Mouse (Mus musculus): ENCODE results near the gene Mcidas. TPM values are rescaled to one million over a fixed set of nuclear protein-coding genes. Genes with fewer than 3 reads are reported as not detected.

Mcidas gene
- polyA plus RNA-seq, 1 experiment, result 0.02 TPM

DNA sequence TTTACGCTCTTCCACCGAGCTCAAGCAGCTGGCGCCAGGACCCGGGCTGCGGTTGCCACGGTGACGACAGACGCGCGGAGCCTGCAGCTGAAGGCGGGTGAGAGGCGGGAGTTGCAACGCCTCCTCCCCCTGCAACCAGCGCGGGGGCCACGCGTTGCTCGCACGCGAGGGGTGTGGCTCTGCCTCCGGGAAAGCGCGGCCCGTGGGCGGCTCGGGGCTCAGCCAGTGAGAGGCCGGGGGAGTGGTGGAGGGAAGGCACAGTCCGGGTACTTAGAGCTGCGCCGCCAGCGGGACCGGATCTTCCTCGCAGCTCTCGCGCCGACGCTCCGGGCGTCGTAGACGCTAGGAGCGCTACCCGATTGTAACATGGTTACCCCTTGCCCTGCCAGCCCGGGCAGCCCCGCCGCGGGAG, 6.1 kb upstream of the Mcidas start, which contains the start of gene Ccno:
TSS of gene Ccno (plus strand) at position 271 of the 412 bp plus-strand sequence.
- Histone ChIP-seq H3ac (ENCODE audit: control insufficient read depth, insufficient read length, low read depth) (peak within 1 kb of the TSS; percentile 63), H3K79me2 (ENCODE audit: control insufficient read depth, insufficient read depth) (no peaks in the 10 kb centered on the region), H3K36me3 (ENCODE audit: control insufficient read depth, insufficient read depth) (no peaks in the 10 kb centered on the region), H3K27me3 (ENCODE audit: control insufficient read depth, insufficient read depth, insufficient read length) (no peaks in the 10 kb centered on the region), H3K79me3 (ENCODE audit: low read depth) (no peaks in the 10 kb centered on the region), H3K4me3 (ENCODE audit: insufficient read depth, poor library complexity, severe bottlenecking) (peak within 1 kb of the TSS; percentile 30)
- TF ChIP-seq CTCF (IDR thresholded peaks at IDR 0.05; ENCODE audit: control insufficient read depth, insufficient read depth, insufficient read length), result no peak
- TF ChIP-seq MYOG (IDR thresholded peaks at IDR 0.05; ENCODE audit: control insufficient read depth, extremely low read depth, insufficient read length), result no peak
- TF ChIP-seq MAX (IDR thresholded peaks at IDR 0.05), result no peak
- TF ChIP-seq FOSL1 (IDR thresholded peaks at IDR 0.05; ENCODE audit: insufficient read depth, low read length, poor library complexity, severe bottlenecking), result no peak
- TF ChIP-seq USF1 (IDR thresholded peaks at IDR 0.05; ENCODE audit: low read depth), result no peak
- TF ChIP-seq CEBPB (IDR thresholded peaks at IDR 0.05; ENCODE audit: low read depth), result no peak
- no peak for TF ChIP-seq MYOD1 (IDR thresholded peaks at IDR 0.05; ENCODE audit: control insufficient read depth, insufficient read length, low read depth)

DNA sequence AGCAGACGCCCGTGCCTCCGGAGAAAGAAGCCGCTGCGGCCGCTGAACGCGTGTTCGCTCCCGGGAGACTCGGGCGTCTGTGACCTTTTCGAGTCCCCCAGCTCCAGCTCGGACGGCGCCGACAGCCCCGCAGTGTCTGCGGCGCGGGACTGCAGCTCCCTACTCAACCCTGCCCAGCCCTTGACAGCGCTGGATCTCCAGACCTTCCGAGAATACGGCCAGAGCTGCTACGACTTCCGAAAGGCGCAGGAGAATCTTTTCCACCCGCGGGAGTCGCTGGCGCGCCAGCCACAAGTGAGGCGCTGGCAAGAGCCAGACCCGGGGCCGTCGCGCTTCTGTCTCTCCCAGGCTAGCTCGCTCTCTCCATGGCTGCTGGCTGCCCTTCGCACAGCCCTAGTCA, 5.7 kb upstream of the Mcidas start:
- Histone ChIP-seq H3K36me3 (ENCODE audit: control insufficient read depth, insufficient read depth) (no peaks in the 10 kb centered on the region), H3K27me3 (ENCODE audit: control insufficient read depth, insufficient read depth, insufficient read length) (no peaks in the 10 kb centered on the region), H3K79me2 (ENCODE audit: control insufficient read depth, insufficient read depth) (no peaks in the 10 kb centered on the region), H3K4me3 (ENCODE audit: insufficient read depth, poor library complexity, severe bottlenecking) (peak overlapping the region; percentile 30), H3ac (ENCODE audit: control insufficient read depth, insufficient read length, low read depth) (peak overlapping the region; percentile 63), H3K79me3 (ENCODE audit: low read depth) (no peaks in the 10 kb centered on the region)
- TF ChIP-seq MYOD1 (IDR thresholded peaks at IDR 0.05; ENCODE audit: control insufficient read depth, insufficient read length, low read depth) (no peak), FOSL1 (IDR thresholded peaks at IDR 0.05; ENCODE audit: insufficient read depth, low read length, poor library complexity, severe bottlenecking) (no peak), MAX (IDR thresholded peaks at IDR 0.05) (no peak), CEBPB (IDR thresholded peaks at IDR 0.05; ENCODE audit: low read depth) (no peak), USF1 (IDR thresholded peaks at IDR 0.05; ENCODE audit: low read depth) (no peak), MYOG (IDR thresholded peaks at IDR 0.05; ENCODE audit: control insufficient read depth, extremely low read depth, insufficient read length) (no peak), CTCF (IDR thresholded peaks at IDR 0.05; ENCODE audit: control insufficient read depth, insufficient read depth, insufficient read length) (no peak)

- Histone ChIP-seq H3K27me3 (ENCODE audit: control insufficient read depth, insufficient read depth, insufficient read length) (peaks cover 5% of the 10 kb centered on the region), H3K4me3 (ENCODE audit: insufficient read depth, poor library complexity, severe bottlenecking) (no peak overlapping the region), H3K79me3 (ENCODE audit: low read depth) (no peaks in the 10 kb centered on the region), H3ac (ENCODE audit: control insufficient read depth, insufficient read length, low read depth) (no peak overlapping the region), H3K36me3 (ENCODE audit: control insufficient read depth, insufficient read depth) (no peaks in the 10 kb centered on the region), H3K79me2 (ENCODE audit: control insufficient read depth, insufficient read depth) (no peaks in the 10 kb centered on the region)
- TF ChIP-seq USF1 (IDR thresholded peaks at IDR 0.05; ENCODE audit: low read depth) (no peak), CTCF (IDR thresholded peaks at IDR 0.05; ENCODE audit: control insufficient read depth, insufficient read depth, insufficient read length) (no peak), FOSL1 (IDR thresholded peaks at IDR 0.05; ENCODE audit: insufficient read depth, low read length, poor library complexity, severe bottlenecking) (no peak), MAX (IDR thresholded peaks at IDR 0.05) (no peak), MYOD1 (IDR thresholded peaks at IDR 0.05; ENCODE audit: control insufficient read depth, insufficient read length, low read depth) (no peak), MYOG (IDR thresholded peaks at IDR 0.05; ENCODE audit: control insufficient read depth, extremely low read depth, insufficient read length) (no peak), CEBPB (IDR thresholded peaks at IDR 0.05; ENCODE audit: low read depth) (no peak)
Measured at GRCm38 (mm10) chr13:112988866-112989265, 4.8 kb upstream of the Mcidas start.

DNA sequence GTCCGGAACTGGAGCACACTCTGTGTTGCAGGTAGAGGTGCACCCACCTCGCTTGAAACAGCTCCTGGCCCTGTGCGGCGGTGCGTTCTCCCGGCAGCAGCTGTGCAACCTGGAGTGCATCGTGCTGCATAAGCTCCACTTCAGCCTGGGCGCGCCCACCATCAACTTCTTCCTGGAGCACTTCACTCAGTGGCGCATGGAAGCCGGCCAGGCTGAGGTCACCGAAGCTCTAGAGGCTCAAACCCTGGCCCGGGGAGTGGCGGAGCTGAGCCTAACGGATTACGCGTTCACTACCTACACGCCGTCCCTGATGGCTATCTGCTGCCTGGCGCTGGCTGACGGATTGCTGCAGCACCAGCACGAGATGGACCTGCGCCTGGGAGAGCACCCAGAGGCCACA, 4.1 kb upstream of the Mcidas start:
- Histone ChIP-seq H3K4me3 (ENCODE audit: insufficient read depth, poor library complexity, severe bottlenecking) (no peak overlapping the region), H3K36me3 (ENCODE audit: control insufficient read depth, insufficient read depth) (no peaks in the 10 kb centered on the region), H3K27me3 (ENCODE audit: control insufficient read depth, insufficient read depth, insufficient read length) (peaks cover 12% of the 10 kb centered on the region), H3K79me2 (ENCODE audit: control insufficient read depth, insufficient read depth) (no peaks in the 10 kb centered on the region), H3K79me3 (ENCODE audit: low read depth) (no peaks in the 10 kb centered on the region), H3ac (ENCODE audit: control insufficient read depth, insufficient read length, low read depth) (no peak overlapping the region)
- TF ChIP-seq MAX (IDR thresholded peaks at IDR 0.05), result no peak
- no peak for TF ChIP-seq FOSL1 (IDR thresholded peaks at IDR 0.05; ENCODE audit: insufficient read depth, low read length, poor library complexity, severe bottlenecking)
- TF ChIP-seq CEBPB (IDR thresholded peaks at IDR 0.05; ENCODE audit: low read depth), result no peak
- TF ChIP-seq USF1 (IDR thresholded peaks at IDR 0.05; ENCODE audit: low read depth), result no peak
- TF ChIP-seq MYOD1 (IDR thresholded peaks at IDR 0.05; ENCODE audit: control insufficient read depth, insufficient read length, low read depth), result no peak
- no peak for TF ChIP-seq CTCF (IDR thresholded peaks at IDR 0.05; ENCODE audit: control insufficient read depth, insufficient read depth, insufficient read length)
- TF ChIP-seq MYOG (IDR thresholded peaks at IDR 0.05; ENCODE audit: control insufficient read depth, extremely low read depth, insufficient read length), result no peak

- no peak for TF ChIP-seq MYOD1 (IDR thresholded peaks at IDR 0.05; ENCODE audit: control insufficient read depth, insufficient read length, low read depth)
- no peak for TF ChIP-seq FOSL1 (IDR thresholded peaks at IDR 0.05; ENCODE audit: insufficient read depth, low read length, poor library complexity, severe bottlenecking)
- TF ChIP-seq CEBPB (IDR thresholded peaks at IDR 0.05; ENCODE audit: low read depth), result no peak
- Histone ChIP-seq H3K79me3 (ENCODE audit: low read depth) (no peaks in the 10 kb centered on the region), H3K36me3 (ENCODE audit: control insufficient read depth, insufficient read depth) (no peaks in the 10 kb centered on the region), H3K79me2 (ENCODE audit: control insufficient read depth, insufficient read depth) (no peaks in the 10 kb centered on the region), H3K27me3 (ENCODE audit: control insufficient read depth, insufficient read depth, insufficient read length) (peaks cover 15% of the 10 kb centered on the region), H3K4me3 (ENCODE audit: insufficient read depth, poor library complexity, severe bottlenecking) (no peak overlapping the region), H3ac (ENCODE audit: control insufficient read depth, insufficient read length, low read depth) (no peak overlapping the region)
Measured at GRCm38 (mm10) chr13:112990346-112990745, 3.3 kb upstream of the Mcidas start.

DNA sequence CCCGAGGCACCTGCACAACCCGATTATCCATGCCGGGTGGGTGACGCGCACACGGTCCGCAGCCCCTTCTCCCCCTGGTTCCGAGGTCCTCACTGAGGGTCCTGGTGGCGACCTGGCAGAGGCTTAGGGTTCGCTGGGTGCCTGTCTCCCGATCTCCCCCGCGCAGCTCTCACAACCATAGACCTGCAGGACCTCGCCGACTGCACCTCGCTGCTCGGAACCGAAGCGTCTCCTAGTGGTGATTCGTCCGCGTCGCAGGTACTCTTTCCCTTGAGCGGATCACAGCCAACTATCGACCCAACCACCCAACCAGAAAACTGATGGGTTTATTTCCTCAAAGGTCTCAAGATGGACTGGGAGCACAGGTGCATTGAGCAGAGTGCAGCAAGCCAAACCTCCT, 546 bp downstream of the Mcidas start:
- no peaks in the 10 kb centered on the region for H3K79me3 ChIP-seq (ENCODE audit: low read depth)
- peaks cover 15% of the 10 kb centered on the region for H3K27me3 ChIP-seq (ENCODE audit: control insufficient read depth, insufficient read depth, insufficient read length)
- H3ac ChIP-seq (ENCODE audit: control insufficient read depth, insufficient read length, low read depth), result no peak overlapping the region
- no peaks in the 10 kb centered on the region for H3K79me2 ChIP-seq (ENCODE audit: control insufficient read depth, insufficient read depth)
- TF ChIP-seq USF1 (IDR thresholded peaks at IDR 0.05; ENCODE audit: low read depth) (no peak), MAX (IDR thresholded peaks at IDR 0.05) (no peak), MYOG (IDR thresholded peaks at IDR 0.05; ENCODE audit: control insufficient read depth, extremely low read depth, insufficient read length) (no peak), CTCF (IDR thresholded peaks at IDR 0.05; ENCODE audit: control insufficient read depth, insufficient read depth, insufficient read length) (peak; percentile 55), MYOD1 (IDR thresholded peaks at IDR 0.05; ENCODE audit: control insufficient read depth, insufficient read length, low read depth) (no peak), CEBPB (IDR thresholded peaks at IDR 0.05; ENCODE audit: low read depth) (no peak)
- no peak overlapping the region for H3K4me3 ChIP-seq (ENCODE audit: insufficient read depth, poor library complexity, severe bottlenecking)
- H3K36me3 ChIP-seq (ENCODE audit: control insufficient read depth, insufficient read depth), result no peaks in the 10 kb centered on the region
